Mouse (Mus musculus) 416B (cell line): ENCODE data around the gene Tmem178b.

Experiments
- DNase-seq: peaks from one replicate; pipeline ENCODE4 v3.0.0; 2011; ENCODE audit warnings: low read depth

The Tmem178b gene

DNA sequence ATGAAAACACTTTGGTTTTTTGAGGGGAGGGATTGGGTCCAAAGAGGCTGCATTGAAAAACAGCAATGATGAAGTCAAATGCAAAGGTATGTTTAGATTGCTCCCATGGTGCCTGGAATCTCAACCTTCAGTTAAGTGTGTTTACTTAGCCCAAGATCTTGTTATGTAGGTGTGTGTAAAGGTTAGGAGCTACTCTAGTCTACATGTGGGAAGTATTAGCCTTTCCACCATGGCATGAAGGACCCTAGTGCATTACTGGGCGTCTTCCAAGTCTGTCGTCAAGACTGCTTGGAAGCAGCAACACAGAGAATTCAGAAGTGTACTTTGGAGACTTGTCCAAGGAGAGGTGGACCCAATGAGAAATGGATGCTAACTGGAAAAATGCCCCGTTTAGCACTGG is 205.3 kb downstream of the Tmem178b start:
- DNase-seq = no peak

DNA sequence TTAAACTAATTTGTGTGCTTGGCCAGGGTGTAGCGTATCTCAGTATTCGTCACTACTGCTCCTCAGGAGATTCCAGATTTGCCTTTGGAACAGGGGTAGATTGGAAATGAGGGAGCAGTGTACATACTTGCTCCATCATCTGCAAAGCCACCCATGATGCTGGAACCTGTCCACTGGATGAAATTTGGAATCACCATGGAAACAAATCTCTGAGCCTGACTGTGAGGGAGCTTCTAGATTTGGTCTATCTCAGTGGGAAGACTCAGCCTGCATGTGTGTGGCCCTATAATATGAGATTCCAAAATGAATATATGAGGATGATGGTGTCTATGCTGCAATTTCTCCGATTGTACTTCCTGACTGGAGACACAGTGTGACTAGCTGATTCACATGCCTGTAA is 210.7 kb downstream of the Tmem178b start:
- no peak for DNase-seq

GRCm38 (mm10) chr6:40091250-40091651 is 218.2 kb downstream of the Tmem178b start:
- DNase-seq = no peak

- DNase-seq = no peak
These were observed 225.4 kb downstream of the Tmem178b start for GRCm38 (mm10) chr6:40098498-40098897.

- DNase-seq = no peak
These were observed 228.7 kb downstream of the Tmem178b start for GRCm38 (mm10) chr6:40101785-40102184.

GRCm38 (mm10) chr6:40102863-40103262 is 229.8 kb downstream of the Tmem178b start:
- no peak for DNase-seq

DNA sequence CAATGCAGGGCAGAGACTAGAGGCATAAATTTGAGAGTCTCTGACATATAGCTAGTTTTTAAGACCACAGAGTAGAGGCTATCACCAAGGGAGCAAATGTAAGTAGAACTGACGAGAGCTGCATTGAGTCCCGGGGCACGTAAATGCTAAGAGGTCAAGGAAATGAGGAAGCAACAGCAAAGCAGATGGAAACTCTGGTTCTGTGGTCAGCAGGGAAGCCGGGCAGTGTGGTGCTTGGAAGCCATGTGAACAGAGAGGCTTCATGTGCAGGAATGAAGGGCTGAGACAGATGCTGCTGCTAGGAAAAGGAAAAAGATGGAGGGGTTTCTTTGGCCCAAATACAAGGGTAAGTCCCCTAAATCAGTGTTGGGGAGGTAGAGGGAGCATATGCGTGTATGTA is 237.0 kb downstream of the Tmem178b start:
- DNase-seq = no peak

- no peak for DNase-seq
These were observed 237.7 kb downstream of the Tmem178b start for GRCm38 (mm10) chr6:40110729-40111128.

DNA sequence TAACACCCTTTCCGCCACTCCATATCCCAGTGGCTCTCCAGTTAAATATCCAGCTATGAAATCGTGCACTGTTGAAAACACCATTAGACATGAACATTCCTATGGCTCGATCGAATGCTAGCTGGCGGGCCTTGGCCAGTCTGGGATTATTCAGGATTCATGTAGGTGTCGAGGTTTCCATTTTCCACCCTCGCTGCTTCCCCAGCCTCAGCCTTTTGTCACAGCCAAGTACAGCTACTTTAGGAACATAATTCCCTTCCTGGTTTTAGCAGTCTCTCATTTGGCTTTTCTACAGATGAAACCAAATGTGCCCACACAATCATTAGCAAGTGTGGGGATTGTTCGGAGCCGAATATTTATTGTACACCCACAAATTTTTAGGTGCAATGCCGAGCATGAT is 239.4 kb downstream of the Tmem178b start:
- DNase-seq = no peak

- DNase-seq = no peak
These were observed 243.2 kb downstream of the Tmem178b start for GRCm38 (mm10) chr6:40116225-40116624.

GRCm38 (mm10) chr6:40120176-40120575 is 247.1 kb downstream of the Tmem178b start:
- DNase-seq = no peak

DNA sequence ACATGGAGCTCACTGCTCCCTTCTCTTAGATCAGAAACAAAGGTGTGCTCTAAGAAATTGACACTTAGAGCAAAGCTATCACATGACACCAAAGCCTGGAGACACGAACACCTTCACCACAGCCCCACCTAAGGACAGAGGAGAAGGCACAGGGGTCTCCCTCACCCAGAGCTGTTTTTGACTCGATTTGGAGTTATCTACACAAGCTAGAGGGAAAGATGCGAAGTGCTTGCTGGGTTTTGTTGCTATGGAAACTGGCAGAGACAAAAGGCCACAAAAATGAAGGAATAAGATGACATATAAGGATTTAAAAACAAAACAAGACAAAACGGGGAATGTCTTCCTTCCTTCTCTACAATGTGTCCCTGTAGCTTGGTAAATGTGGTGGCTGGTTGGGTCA is 248.4 kb downstream of the Tmem178b start:
- no peak for DNase-seq

- DNase-seq = no peak
These were observed 250.1 kb downstream of the Tmem178b start for GRCm38 (mm10) chr6:40123070-40123690.

DNA sequence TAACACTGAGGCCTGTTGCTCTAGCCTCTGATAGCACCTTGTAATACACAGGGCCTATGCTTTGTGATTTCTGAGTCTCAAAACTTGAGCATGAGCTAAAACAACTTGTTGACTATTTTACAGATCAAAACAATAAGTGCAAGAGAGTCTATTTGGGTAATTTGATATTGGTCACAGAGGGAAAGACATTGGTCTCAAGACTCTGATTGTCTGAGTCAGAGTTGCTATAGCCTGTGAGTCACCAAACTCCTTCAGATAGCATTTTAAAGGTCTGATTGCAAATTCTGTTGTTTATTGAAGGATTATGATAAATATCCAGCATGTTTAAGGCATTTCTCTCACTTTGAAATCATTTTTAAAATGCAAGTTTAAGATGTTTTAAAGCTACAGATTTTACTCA is 250.9 kb downstream of the Tmem178b start:
- no peak for DNase-seq

- DNase-seq = no peak
These were observed 255.6 kb downstream of the Tmem178b start for GRCm38 (mm10) chr6:40128716-40129115.

- no peak for DNase-seq
These were observed 258.9 kb downstream of the Tmem178b start for GRCm38 (mm10) chr6:40131936-40132335.

DNA sequence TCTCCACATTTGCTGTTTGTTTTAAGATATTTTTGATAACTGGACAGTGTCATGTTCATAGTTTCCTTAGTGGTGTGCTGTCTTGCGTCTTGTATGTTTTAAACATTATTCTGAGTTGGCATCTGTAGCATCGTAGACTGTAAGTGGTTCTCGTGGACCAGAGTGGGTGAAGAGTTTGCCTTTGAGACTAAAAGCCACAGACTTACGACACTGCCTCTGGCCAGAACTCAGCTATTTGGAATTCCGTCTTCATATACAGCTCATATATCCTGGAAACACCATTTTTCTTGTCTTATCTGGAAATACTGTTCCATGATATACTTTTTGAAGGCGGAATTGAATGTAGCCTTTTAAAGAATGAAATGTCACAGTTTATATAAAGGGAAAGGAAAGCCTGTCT is 260.4 kb downstream of the Tmem178b start:
- DNase-seq = no peak

DNA sequence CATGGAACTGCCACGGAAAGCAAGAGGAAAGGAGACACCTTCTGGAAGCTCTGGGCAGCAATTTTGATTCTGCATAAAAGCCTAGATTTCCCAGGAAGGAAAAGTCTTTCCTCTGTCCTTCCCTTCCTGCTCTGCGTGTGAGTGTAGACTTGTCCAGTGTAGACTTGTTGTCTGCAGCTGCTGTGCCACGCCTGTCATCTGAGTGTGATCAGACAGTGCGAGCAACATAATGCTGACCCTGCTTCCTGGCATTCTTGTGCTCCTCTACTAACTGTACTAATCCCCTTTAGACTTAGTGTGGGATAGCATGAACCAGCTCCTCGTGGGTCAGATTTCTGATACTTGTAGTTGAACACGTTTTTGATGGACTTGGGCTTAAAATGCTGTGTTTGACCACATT is 262.6 kb downstream of the Tmem178b start:
- DNase-seq = no peak

- no peak for DNase-seq
These were observed 264.3 kb downstream of the Tmem178b start for GRCm38 (mm10) chr6:40137346-40137745.

- DNase-seq = no peak
These were observed 264.9 kb downstream of the Tmem178b start for GRCm38 (mm10) chr6:40137831-40138520.

- peak; percentile 9 for DNase-seq
These were observed 269.5 kb downstream of the Tmem178b start for GRCm38 (mm10) chr6:40142582-40142981.

DNA sequence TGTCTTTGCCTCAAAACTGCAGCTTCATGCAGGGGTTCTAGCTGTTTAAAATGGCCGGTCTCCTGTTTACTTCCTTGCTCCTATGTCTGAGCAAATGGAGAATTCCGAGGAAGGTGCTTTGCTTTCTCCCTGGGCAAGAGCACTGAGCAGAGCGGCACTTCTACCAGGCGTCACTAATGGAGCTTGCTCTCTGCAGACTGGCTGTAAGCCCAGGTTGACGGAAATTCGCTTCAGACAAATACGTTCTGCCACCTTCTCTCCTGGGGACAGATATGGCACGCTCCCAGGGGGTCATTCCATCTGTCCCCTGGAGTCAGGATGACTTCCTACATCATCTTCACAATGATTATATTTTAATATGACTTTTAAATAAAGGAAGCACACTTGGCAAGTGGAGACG is 271.3 kb downstream of the Tmem178b start:
- DNase-seq = no peak

DNA sequence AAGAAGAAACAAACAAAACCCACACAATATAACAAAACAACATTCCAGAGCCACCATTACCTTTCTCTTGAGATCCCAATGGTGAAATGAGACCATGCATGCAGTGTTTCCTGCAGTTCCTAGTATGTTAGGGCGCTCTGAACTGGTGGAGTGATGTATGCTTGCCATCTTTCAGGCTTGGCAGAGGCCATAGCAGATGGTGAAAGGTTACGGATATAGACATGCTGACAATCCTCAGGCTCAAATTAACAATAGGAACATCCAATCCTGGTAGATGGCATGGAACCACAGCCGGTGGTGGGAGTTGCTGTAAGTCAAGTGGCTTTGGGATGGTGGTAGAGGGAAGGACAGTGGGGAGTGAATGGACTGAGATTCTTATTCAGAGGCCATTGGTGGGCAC is 272.5 kb downstream of the Tmem178b start:
- DNase-seq = no peak

DNA sequence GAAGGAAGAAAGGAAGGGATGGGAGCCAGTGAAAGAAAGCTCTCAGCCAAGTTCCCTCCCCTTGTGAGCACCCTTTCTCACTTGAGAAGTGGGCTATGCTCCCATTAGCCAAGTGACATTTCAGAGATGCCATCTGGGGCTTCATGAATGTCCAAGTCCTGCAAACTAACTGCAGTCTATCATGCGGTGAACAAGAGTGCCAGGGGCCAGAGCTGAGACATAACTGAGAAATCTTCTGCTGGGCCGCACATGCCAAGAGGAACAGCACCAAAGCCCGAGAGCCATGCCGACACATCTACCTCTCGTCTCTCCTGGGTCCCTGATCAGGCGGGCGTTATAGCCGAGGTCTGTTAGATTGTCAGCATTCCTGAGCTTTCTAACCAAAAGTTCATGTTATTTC is 279.2 kb downstream of the Tmem178b start:
- no peak for DNase-seq
